Mouse (Mus musculus): ENCODE data around the gene Resp18.

Resp18 gene

DNA sequence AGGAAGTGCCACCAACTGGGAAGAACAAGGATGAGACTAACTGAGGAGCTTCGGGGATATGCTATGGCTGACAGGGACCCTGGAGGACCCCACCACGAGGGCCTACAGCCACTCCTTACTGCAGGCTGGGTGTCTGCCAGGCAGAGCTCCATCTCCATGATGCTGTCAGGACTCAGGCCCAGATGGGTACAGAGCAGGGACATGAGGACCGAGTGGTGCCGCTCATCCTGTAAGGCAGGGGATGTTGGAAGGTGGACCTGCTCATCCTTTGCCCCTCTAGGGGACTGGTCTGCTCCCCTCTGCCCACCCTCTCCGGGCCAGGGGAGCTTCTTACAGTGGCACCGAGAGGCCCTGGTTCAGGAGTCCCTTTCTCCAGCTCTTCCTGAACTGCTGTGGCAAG lies 36.8 kb upstream of the Resp18 start:
- Histone ChIP-seq H3K9me3 (ENCODE audit: low read length) (no peaks in the 10 kb centered on the region), H3K4me1 (replicated peaks; ENCODE audit: low read depth, low read length) (peaks cover 29% of the 10 kb centered on the region), H3K4me3 (replicated peaks; ENCODE audit: low read length) (peak overlapping the region; percentile 95; the same call in 1 of the 2 replicates), H3K36me3 (ENCODE audit: insufficient read depth, low read length) (peaks cover 56% of the 10 kb centered on the region), H3K27me3 (ENCODE audit: insufficient read depth, low read length) (no peaks in the 10 kb centered on the region)
- TF ChIP-seq POU5F1 (IDR thresholded peaks at IDR 0.05; ENCODE audit: borderline replicate concordance, low read length): no peak
- TF ChIP-seq CTCF (conservative IDR thresholded peaks at IDR 0.05; ENCODE audit: low read length): no peak
- no peak for TF ChIP-seq NANOG (IDR thresholded peaks at IDR 0.05; ENCODE audit: borderline replicate concordance, low read length)

DNA sequence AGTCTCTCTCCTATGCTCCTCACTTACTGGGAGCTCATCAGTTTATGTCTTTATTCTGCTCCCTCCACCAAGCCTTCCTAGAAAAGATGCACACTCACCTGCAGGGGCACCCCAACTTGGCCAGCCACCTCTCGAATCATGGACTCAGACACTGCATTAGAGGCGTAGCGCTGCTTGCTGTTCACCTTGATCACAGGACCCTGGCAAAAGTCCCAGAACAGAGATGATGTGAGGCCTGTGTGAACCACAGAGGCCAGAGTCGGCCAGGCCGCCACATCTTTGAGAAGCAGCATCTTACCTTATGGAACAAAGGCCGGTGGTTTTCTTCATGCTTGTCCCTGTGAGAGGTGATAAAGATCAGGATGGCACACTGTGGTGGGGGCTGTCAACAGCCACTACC lies 33.5 kb upstream of the Resp18 start:
- H3K9me3 ChIP-seq (ENCODE audit: low read length): no peaks in the 10 kb centered on the region
- H3K27me3 ChIP-seq (ENCODE audit: insufficient read depth, low read length): no peaks in the 10 kb centered on the region
- TF ChIP-seq POU5F1 (IDR thresholded peaks at IDR 0.05; ENCODE audit: borderline replicate concordance, low read length) (no peak), NANOG (IDR thresholded peaks at IDR 0.05; ENCODE audit: borderline replicate concordance, low read length) (no peak), CTCF (conservative IDR thresholded peaks at IDR 0.05; ENCODE audit: low read length) (no peak)
- peaks cover 89% of the 10 kb centered on the region for H3K36me3 ChIP-seq (ENCODE audit: insufficient read depth, low read length)
- H3K4me3 ChIP-seq (replicated peaks; ENCODE audit: low read length): no peak overlapping the region
- H3K4me1 ChIP-seq (replicated peaks; ENCODE audit: low read depth, low read length): peaks cover 19% of the 10 kb centered on the region

DNA sequence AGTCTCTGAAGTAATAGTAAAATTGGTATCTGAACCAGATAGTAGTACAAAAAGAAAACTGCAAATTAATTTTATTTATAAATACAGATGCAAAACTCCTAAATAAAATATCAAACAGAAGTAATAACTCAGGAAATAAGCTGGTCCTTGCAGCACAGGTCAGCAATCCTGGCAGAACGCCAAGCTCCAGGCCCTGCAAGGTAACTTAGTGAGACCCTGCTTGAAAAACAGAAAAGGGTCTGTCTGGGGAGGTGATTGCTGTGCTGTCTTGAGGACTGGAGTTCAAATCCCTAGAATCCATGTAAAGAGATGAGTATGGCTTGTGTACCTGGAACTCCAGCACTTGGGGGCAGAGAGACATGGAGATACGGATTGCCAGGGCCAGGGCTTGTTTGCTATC lies 26.4 kb upstream of the Resp18 start:
- no peak for TF ChIP-seq CTCF (conservative IDR thresholded peaks at IDR 0.05; ENCODE audit: low read length)
- no peak for TF ChIP-seq POU5F1 (IDR thresholded peaks at IDR 0.05; ENCODE audit: borderline replicate concordance, low read length)
- TF ChIP-seq NANOG (IDR thresholded peaks at IDR 0.05; ENCODE audit: borderline replicate concordance, low read length): no peak
- H3K4me3 ChIP-seq (replicated peaks; ENCODE audit: low read length): no peak overlapping the region
- no peaks in the 10 kb centered on the region for H3K4me1 ChIP-seq (replicated peaks; ENCODE audit: low read depth, low read length)
- H3K9me3 ChIP-seq (ENCODE audit: low read length): no peaks in the 10 kb centered on the region
- H3K36me3 ChIP-seq (ENCODE audit: insufficient read depth, low read length): peaks cover 29% of the 10 kb centered on the region
- no peaks in the 10 kb centered on the region for H3K27me3 ChIP-seq (ENCODE audit: insufficient read depth, low read length)

DNA sequence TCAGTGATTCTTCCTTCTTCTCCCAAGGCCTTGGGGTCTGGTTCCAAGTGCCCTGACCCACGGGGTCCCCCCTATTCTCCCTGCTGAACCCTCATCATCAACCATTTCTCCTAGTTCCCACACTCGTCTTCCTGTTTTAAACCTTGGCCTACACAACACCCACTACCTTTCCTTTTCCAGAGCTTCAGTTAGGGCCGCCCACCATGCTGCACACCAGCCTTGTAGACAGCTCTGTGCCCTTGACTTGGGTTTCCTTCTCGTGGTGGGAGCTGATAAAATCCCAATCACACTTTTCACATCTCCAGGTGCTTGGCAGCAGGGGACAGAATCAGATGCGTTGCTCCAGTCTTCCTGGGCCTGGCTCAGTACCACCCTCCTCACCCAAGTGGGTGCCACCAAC lies 16.1 kb upstream of the Resp18 start:
- H3K36me3 ChIP-seq (ENCODE audit: insufficient read depth, low read length): no peaks in the 10 kb centered on the region
- H3K4me3 ChIP-seq (replicated peaks; ENCODE audit: low read length): no peak overlapping the region
- peaks cover 6% of the 10 kb centered on the region; the same call in 1 of the 2 replicates for H3K27me3 ChIP-seq (ENCODE audit: insufficient read depth, low read length)
- H3K9me3 ChIP-seq (ENCODE audit: low read length): no peaks in the 10 kb centered on the region
- no peak for TF ChIP-seq CTCF (conservative IDR thresholded peaks at IDR 0.05; ENCODE audit: low read length)
- TF ChIP-seq POU5F1 (IDR thresholded peaks at IDR 0.05; ENCODE audit: borderline replicate concordance, low read length): no peak
- TF ChIP-seq NANOG (IDR thresholded peaks at IDR 0.05; ENCODE audit: borderline replicate concordance, low read length): no peak
- H3K4me1 ChIP-seq (replicated peaks; ENCODE audit: low read depth, low read length): peaks cover 18% of the 10 kb centered on the region

DNA sequence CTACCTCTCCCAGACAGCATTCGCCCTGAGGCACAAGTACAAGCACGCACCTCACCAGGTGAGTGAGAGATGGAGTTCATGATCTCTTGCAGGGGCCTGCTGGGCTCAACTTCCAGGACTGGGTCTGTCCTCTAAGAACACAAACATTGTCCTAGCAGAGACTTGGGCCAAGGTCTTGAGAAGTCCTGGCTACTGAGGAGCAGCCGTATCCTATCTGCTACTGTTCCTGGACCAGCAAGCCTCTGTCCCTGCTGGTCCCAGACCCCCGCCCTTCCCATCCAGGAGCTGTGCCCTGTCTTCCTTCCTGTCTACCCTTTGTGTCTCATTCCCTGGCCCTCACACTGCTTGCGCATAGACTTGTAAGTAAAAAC lies 15.1 kb upstream of the Resp18 start:
- no peak overlapping the region for H3K4me3 ChIP-seq (replicated peaks; ENCODE audit: low read length)
- H3K4me1 ChIP-seq (replicated peaks; ENCODE audit: low read depth, low read length): peaks cover 19% of the 10 kb centered on the region
- no peaks in the 10 kb centered on the region for H3K36me3 ChIP-seq (ENCODE audit: insufficient read depth, low read length)
- H3K27me3 ChIP-seq (ENCODE audit: insufficient read depth, low read length): peaks cover 6% of the 10 kb centered on the region; the same call in 1 of the 2 replicates
- TF ChIP-seq NANOG (IDR thresholded peaks at IDR 0.05; ENCODE audit: borderline replicate concordance, low read length): no peak
- TF ChIP-seq CTCF (conservative IDR thresholded peaks at IDR 0.05; ENCODE audit: low read length): no peak
- no peak for TF ChIP-seq POU5F1 (IDR thresholded peaks at IDR 0.05; ENCODE audit: borderline replicate concordance, low read length)
- H3K9me3 ChIP-seq (ENCODE audit: low read length): no peaks in the 10 kb centered on the region

DNA sequence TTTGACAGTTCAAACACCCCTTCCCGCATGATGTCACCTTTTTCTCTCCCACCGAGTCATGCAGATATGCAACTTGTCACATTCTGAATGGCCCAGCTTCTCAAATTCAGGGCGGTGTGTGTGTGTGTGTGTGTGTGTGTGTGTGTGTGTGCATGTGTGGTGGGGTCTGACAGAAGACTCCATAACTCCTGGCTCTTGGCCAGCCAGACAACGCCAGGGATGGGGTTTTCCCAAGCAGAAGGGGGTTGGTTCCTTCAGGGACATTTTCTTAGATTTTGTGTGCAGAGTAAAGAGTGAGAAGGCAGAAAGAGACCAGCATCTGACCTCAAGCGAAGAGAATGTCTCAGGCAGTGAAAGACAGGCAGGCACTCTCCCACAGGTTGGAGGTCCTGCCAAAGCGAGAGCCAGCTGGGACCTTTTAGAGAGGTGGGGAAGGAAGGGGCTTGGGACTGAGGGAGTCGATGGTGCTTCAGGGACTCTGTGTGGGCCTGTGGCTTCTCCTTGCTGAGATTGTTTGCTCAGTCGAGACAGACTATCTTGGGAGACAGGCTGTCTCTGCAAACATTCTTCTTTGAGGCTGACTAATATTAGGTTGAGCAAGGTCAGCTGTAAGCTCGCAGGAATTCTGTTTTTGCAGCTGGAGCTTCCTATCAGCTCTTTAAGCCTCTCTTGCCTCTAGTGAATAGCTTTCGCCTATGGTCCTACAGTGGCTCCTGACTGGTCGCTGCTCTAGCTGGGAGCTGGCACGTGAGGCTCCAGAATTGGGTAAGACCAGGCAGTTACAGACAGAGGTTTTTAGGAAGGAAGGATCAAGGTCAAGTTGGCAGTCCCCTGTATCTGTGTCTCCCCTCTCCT lies 14.5 kb upstream of the Resp18 start:
- TF ChIP-seq CTCF (conservative IDR thresholded peaks at IDR 0.05; ENCODE audit: low read length) (no peak), POU5F1 (IDR thresholded peaks at IDR 0.05; ENCODE audit: borderline replicate concordance, low read length) (no peak), NANOG (IDR thresholded peaks at IDR 0.05; ENCODE audit: borderline replicate concordance, low read length) (no peak)
- Histone ChIP-seq H3K4me1 (replicated peaks; ENCODE audit: low read depth, low read length) (peaks cover 25% of the 10 kb centered on the region), H3K27me3 (ENCODE audit: insufficient read depth, low read length) (peaks cover 6% of the 10 kb centered on the region; the same call in 1 of the 2 replicates), H3K36me3 (ENCODE audit: insufficient read depth, low read length) (no peaks in the 10 kb centered on the region), H3K9me3 (ENCODE audit: low read length) (no peaks in the 10 kb centered on the region), H3K4me3 (replicated peaks; ENCODE audit: low read length) (no peak overlapping the region)

DNA sequence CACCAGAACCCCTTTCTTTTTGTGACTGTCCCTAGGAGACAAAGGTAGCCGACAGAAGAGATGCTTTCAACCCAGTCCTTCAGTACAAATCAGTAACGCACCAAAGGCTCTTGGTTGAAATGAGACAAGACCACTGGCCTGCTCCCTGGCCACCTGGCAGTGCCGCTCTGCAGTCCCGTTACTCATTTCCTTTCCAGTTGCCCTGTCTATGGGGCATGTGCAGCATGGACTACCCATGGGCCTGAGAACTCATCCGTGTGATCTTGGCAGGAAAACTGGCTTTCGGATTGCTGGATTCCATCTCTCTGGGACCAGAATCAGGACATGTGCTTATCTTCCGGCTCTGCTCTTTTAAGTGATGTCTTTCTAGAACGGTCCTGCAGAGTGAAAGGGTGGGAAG lies 13.1 kb upstream of the Resp18 start:
- no peak overlapping the region for H3K4me3 ChIP-seq (replicated peaks; ENCODE audit: low read length)
- peaks cover 6% of the 10 kb centered on the region; the same call in 1 of the 2 replicates for H3K27me3 ChIP-seq (ENCODE audit: insufficient read depth, low read length)
- H3K36me3 ChIP-seq (ENCODE audit: insufficient read depth, low read length): no peaks in the 10 kb centered on the region
- H3K9me3 ChIP-seq (ENCODE audit: low read length): no peaks in the 10 kb centered on the region
- TF ChIP-seq NANOG (IDR thresholded peaks at IDR 0.05; ENCODE audit: borderline replicate concordance, low read length): no peak
- no peak for TF ChIP-seq POU5F1 (IDR thresholded peaks at IDR 0.05; ENCODE audit: borderline replicate concordance, low read length)
- no peak for TF ChIP-seq CTCF (conservative IDR thresholded peaks at IDR 0.05; ENCODE audit: low read length)
- H3K4me1 ChIP-seq (replicated peaks; ENCODE audit: low read depth, low read length): peaks cover 29% of the 10 kb centered on the region

DNA sequence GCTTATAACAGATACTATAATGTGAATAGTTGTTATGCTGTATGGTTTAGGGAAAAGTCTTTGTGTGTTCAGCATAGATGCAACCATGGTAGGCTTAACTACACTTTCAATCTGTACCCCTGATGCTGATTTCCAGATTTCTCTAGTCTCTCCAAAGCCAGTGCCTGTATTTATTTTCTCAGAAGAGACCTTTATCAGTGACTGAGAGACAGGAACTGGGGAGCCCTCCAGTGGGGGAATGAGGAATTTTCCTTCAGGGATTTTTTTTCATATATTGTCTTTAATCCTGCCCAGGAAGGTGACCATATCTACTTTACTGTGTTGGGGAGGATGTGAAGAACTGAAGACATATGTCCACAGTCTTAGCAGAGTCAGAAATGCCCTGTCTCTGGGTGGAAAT lies 12.4 kb upstream of the Resp18 start:
- H3K9me3 ChIP-seq (ENCODE audit: low read length): no peaks in the 10 kb centered on the region
- H3K4me1 ChIP-seq (replicated peaks; ENCODE audit: low read depth, low read length): peaks cover 29% of the 10 kb centered on the region
- no peaks in the 10 kb centered on the region for H3K36me3 ChIP-seq (ENCODE audit: insufficient read depth, low read length)
- peaks cover 6% of the 10 kb centered on the region; the same call in 1 of the 2 replicates for H3K27me3 ChIP-seq (ENCODE audit: insufficient read depth, low read length)
- TF ChIP-seq POU5F1 (IDR thresholded peaks at IDR 0.05; ENCODE audit: borderline replicate concordance, low read length) (no peak), NANOG (IDR thresholded peaks at IDR 0.05; ENCODE audit: borderline replicate concordance, low read length) (no peak), CTCF (conservative IDR thresholded peaks at IDR 0.05; ENCODE audit: low read length) (peak; percentile 53)
- no peak overlapping the region for H3K4me3 ChIP-seq (replicated peaks; ENCODE audit: low read length)

Data from E14TG2a.4 (cell line).